Mouse (Mus musculus) ES-Bruce4 (cell line): ENCODE results near the gene Agbl4. TPM values are rescaled to one million over a fixed set of nuclear protein-coding genes. Genes with fewer than 3 reads are reported as not detected.

ENCODE experiments used
- H3K27ac ChIP-seq: 2 replicates; pipeline ENCODE4 v1.5.1; 2012; ENCODE audit warnings: low read length, inconsistent platforms; ENCODE audit not compliant: insufficient read depth
- H3K27me3 ChIP-seq: 2 replicates; pipeline ENCODE4 v1.6.1; 2012; ENCODE audit warnings: mild to moderate bottlenecking, low read length, inconsistent platforms; ENCODE audit not compliant: control insufficient read depth, poor library complexity, insufficient read depth, severe bottlenecking
- H3K36me3 ChIP-seq: 2 replicates; pipeline ENCODE4 v1.6.1; 2012; ENCODE audit warnings: inconsistent platforms, mild to moderate bottlenecking, low read length, moderate library complexity; ENCODE audit not compliant: control insufficient read depth, poor library complexity, insufficient read depth, severe bottlenecking
- H3K4me1 ChIP-seq: one replicate; pipeline ENCODE4 v1.8.1; 2011; ENCODE audit warnings: low read length; ENCODE audit not compliant: control insufficient read depth, insufficient read depth
- H3K4me3 ChIP-seq: 2 replicates; pipeline ENCODE4 v1.5.1; 2011; ENCODE audit warnings: low read depth, mild to moderate bottlenecking, low read length
- H3K9ac ChIP-seq: 2 replicates; pipeline ENCODE4 v1.6.1; 2012; ENCODE audit warnings: low read depth, mild to moderate bottlenecking, inconsistent platforms; ENCODE audit not compliant: poor library complexity, severe bottlenecking
- H3K9me3 ChIP-seq: replicated peaks from 2 replicates; pipeline ENCODE4 v1.6.1; 2012; ENCODE audit warnings: mild to moderate bottlenecking, low read length, inconsistent platforms; ENCODE audit not compliant: control insufficient read depth, poor library complexity, insufficient read depth, severe bottlenecking
- CTCF ChIP-seq: IDR thresholded peaks from one replicate; pipeline ENCODE4 v1.8.1; 2011; ENCODE audit warnings: low read depth, low read length
- EP300 ChIP-seq: IDR thresholded peaks from 2 replicates; pipeline ENCODE4 v1.6.1; 2011; ENCODE audit warnings: low read depth, low read length; ENCODE audit not compliant: insufficient read depth
- POLR2A ChIP-seq: IDR thresholded peaks from one replicate; pipeline ENCODE4 v1.8.1; 2011; ENCODE audit warnings: low read length; ENCODE audit not compliant: insufficient read depth
- polyA plus RNA-seq: library from polyadenylated mRNA; stranded (reverse); fragments of >200 nt; gene quantifications from 2 replicates; pipeline ENCODE4 v1.2.4, GENCODE M21; 2011; ENCODE audit warnings: low read depth; ENCODE audit not compliant: missing spikeins, insufficient read depth, insufficient read length

Gene Agbl4
- polyA plus RNA-seq, 1 experiment = not detected

DNA sequence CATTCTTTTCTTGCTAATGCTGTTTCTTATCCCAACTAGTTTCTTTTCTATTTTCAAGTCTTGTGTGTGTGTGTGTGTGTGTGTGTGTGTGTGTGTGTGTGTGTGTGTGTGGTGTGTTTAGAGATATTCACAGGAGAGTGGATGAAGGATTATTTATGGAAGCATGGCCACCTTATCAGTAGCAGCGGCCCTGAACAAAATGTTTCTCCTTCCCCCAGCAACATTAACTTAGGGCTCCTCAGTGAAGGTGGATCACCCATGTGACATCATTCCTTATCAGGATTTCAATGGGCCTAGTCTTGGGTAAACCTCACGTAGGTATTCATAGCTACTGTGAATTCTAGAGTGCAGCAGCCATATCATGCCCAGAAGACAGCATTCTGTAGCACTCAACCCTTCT, 22.8 kb downstream of the Agbl4 start:
- H3K4me3 ChIP-seq = no peak overlapping the region
- no peaks in the 10 kb centered on the region for H3K36me3 ChIP-seq
- no peak overlapping the region for H3K9ac ChIP-seq
- H3K9me3 ChIP-seq = no peaks in the 10 kb centered on the region; the same call in 1 of the 2 replicates
- no peak overlapping the region for H3K27ac ChIP-seq
- no peaks in the 10 kb centered on the region for H3K4me1 ChIP-seq
- no peaks in the 10 kb centered on the region for H3K27me3 ChIP-seq
- TF ChIP-seq POLR2A (no peak), EP300 (no peak), CTCF (no peak)

DNA sequence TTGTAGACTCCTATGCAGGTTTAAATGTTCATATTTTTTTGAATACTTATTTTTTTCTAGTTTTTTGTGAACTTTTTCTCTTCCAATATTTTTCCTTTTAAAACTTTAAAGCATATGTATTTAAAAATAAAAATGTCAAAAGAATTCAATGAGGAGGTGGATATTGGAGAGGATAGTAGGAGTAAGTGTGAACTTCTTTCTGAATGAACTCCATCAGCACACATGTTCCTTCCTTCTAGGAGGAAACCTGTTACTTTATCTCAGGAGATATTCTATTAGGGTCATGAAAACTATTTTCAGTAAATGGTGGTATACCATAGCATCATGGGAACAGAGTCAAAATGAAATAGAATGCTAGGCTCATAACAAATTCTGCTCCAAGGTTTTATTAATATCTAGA, 30.2 kb downstream of the Agbl4 start:
- Histone ChIP-seq H3K4me1 (no peaks in the 10 kb centered on the region), H3K4me3 (no peak overlapping the region), H3K9ac (no peak overlapping the region), H3K27me3 (no peaks in the 10 kb centered on the region), H3K36me3 (no peaks in the 10 kb centered on the region), H3K27ac (no peak overlapping the region), H3K9me3 (no peaks in the 10 kb centered on the region)
- no peak for TF ChIP-seq POLR2A

DNA sequence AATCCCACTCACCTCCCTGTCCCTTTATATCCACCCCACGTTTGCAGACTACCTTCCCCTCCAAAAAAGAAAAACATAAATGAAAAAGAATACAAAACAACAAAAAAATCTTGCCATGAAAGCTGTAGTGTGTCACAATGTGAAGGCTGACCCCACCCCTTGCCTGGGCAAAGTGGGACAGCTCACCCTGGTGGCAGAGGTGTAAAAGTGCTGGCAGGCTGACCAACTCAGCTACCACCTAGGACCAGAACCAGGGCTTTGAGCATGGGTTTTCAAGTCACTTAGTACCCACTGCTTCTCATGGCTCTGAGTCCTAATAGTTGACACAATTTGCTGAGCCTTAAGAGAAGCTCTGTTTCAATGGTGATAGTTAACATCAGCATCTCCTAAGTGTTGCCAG, 96.9 kb downstream of the Agbl4 start:
- Histone ChIP-seq H3K4me3 (no peak overlapping the region), H3K27ac (no peak overlapping the region), H3K27me3 (no peaks in the 10 kb centered on the region), H3K9ac (no peak overlapping the region), H3K4me1 (no peaks in the 10 kb centered on the region), H3K36me3 (no peaks in the 10 kb centered on the region), H3K9me3 (no peaks in the 10 kb centered on the region)
- TF ChIP-seq EP300 (no peak), CTCF (peak; percentile 53)

GRCm38 (mm10) chr4:110529804-110530203, 132.3 kb downstream of the Agbl4 start:
- Histone ChIP-seq H3K9me3 (no peaks in the 10 kb centered on the region), H3K27me3 (no peaks in the 10 kb centered on the region), H3K9ac (no peak overlapping the region), H3K4me1 (no peaks in the 10 kb centered on the region), H3K36me3 (no peaks in the 10 kb centered on the region), H3K4me3 (no peak overlapping the region), H3K27ac (no peak overlapping the region)
- no peak for TF ChIP-seq POLR2A
- no peak for TF ChIP-seq EP300
- no peak for TF ChIP-seq CTCF

DNA sequence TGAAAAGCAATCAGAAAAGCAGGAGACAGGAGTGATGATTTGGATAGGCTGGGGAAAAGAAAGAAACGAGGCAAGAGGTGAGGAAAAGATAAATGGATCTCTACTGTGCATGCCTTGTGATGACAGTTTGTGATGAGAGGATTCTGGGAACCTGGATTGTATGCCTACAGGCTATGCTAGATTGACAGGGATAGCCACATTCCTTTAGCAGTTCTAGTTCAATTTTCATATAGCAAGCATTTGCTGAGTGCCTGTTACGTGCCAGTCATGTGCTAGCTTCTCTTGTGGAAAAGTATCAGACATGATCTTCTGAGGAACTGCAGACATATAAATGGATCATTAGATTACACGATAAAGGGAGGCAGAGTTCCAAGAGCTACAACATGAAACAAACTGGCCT, 151.8 kb downstream of the Agbl4 start:
- Histone ChIP-seq H3K36me3 (no peaks in the 10 kb centered on the region), H3K9me3 (no peaks in the 10 kb centered on the region), H3K27ac (no peak overlapping the region), H3K9ac (no peak overlapping the region), H3K4me1 (no peaks in the 10 kb centered on the region), H3K27me3 (no peaks in the 10 kb centered on the region), H3K4me3 (no peak overlapping the region)
- TF ChIP-seq EP300 (no peak), CTCF (no peak), POLR2A (no peak)

DNA sequence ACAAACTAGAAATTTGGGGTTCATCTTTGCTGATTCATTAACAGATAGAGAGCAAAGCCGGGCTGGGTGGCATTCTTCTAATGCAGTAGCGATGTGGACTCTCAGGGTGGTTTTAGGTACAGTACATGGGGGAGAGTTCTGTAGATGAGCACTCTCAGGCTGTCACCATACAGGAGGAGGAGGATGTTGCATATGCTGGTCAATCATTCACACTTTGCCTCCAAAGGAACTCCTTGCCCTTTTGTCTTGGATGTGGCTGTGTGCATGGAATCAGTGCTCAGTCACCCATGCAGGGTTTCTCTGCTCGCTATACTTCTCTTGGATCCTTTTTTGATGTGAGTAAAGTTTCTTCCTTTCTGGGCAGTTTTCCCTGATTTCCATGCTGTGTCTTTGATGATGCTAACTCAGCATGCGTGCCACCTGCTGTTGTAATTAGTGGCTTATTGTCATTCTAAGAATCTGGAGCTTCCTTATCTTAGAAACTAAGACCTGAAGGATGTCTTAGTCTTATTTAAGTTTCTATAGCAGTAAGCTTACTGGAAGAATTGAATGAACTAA, 200.3 kb downstream of the Agbl4 start:
- no peak overlapping the region for H3K9ac ChIP-seq
- TF ChIP-seq EP300 (no peak), POLR2A (no peak), CTCF (no peak)
- H3K27ac ChIP-seq = no peak overlapping the region
- no peak overlapping the region for H3K4me3 ChIP-seq
- H3K9me3 ChIP-seq = no peaks in the 10 kb centered on the region
- H3K27me3 ChIP-seq = no peaks in the 10 kb centered on the region
- H3K36me3 ChIP-seq = no peaks in the 10 kb centered on the region
- H3K4me1 ChIP-seq = no peaks in the 10 kb centered on the region
